Mouse (Mus musculus): ENCODE results near the gene Slc37a4. TPM values are rescaled to one million over a fixed set of nuclear protein-coding genes. Genes with fewer than 3 reads are reported as not detected.
"Not testable (repeated sequence)": the region's sequence is repeated elsewhere in the genome, so short reads cannot be mapped to it uniquely, and the experiment has no call there.

Slc37a4 gene
- polyA plus RNA-seq, 1 experiment from 2014 or later = 20.8 TPM

DNA sequence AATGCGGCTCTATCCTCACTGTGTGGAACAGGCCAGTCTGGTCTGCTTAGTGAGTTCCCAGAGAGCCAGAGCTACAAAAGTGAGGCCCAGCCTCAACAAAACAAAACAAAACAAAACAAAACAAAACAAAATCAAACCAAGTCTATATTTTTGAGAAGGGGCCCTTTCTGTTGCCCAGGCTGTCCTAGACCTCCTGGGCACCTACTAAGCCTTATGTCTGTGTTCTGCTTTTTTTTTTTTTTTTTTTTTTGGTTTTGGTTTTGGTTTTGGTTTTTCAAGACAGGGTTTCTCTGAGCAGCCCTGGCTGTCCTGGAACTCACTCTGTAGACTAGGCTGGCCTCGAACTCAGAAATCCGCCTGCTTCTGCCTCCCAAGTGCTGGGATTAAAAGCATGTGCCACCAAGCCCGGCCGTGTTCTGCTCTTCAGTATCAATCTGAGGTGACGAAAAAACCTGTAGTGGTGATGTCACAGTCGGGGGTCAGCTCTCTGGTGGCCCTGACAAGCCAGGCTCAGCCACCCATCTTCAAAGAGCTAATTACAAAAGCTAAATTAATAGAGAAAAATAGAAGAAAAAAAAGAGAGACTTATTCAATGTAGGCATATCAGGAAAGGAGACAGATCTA is 47.9 kb downstream of the Slc37a4 start:
- H3K36me3 ChIP-seq (ENCODE audit: control insufficient read depth, insufficient read depth, low read length); ATAC-seq (ENCODE audit: low FRiP score); DNase-seq (ENCODE audit: low spot score, missing footprints): not testable (repeated sequence)

DNA sequence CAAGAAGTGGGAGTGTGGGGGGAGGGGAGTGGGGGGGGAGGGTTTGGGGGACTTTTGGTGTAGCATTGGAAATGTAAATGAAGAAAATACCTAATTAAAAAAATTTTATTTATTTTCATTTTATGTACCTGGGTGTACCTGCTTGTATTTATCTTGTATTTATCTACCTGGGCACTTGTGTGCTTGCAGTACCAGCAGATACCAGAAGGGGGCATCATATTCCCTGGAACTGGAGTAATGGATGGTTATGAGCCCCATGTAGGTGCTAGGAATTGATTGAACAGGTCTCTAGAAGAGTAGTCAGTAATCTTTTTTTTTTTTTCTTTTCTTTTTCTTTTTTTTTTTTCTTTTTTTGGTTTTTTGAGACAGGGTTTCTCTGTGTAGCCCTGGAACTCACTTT is 53.7 kb downstream of the Slc37a4 start:
- DNase-seq (ENCODE audit: low spot score, missing footprints) (no peak), ATAC-seq (ENCODE audit: low FRiP score) (no peak)
- Histone ChIP-seq H3K27ac (ENCODE audit: low read depth, low read length) (no peak overlapping the region), H3K4me3 (ENCODE audit: low read depth, low read length) (no peak overlapping the region), H3K9ac (ENCODE audit: low read length) (no peak overlapping the region), H3K36me3 (ENCODE audit: control insufficient read depth, insufficient read depth, low read length) (no peaks in the 10 kb centered on the region), H3K4me1 (ENCODE audit: control insufficient read depth, insufficient read depth, low read length) (peaks cover 5% of the 10 kb centered on the region), H3K4me2 (no peak overlapping the region), H3K9me3 (ENCODE audit: control insufficient read depth, low read length) (no peaks in the 10 kb centered on the region), H3K27me3 (ENCODE audit: control insufficient read depth, insufficient read depth, low read length) (no peaks in the 10 kb centered on the region)

More for the DNA sequence above, 47.9 kb downstream of the Slc37a4 start:
- not testable (repeated sequence) for H3K9ac ChIP-seq (ENCODE audit: low read length); H3K27me3 ChIP-seq (ENCODE audit: control insufficient read depth, insufficient read depth, low read length); H3K9me3 ChIP-seq (ENCODE audit: control insufficient read depth, low read length); H3K4me2 ChIP-seq; H3K27ac ChIP-seq (ENCODE audit: low read depth, low read length); H3K4me1 ChIP-seq (ENCODE audit: control insufficient read depth, insufficient read depth, low read length); H3K4me3 ChIP-seq (ENCODE audit: low read depth, low read length)
- 86% methylated on average over 7 of the region's 7 CpGs for WGBS

Small RNA genes within 50 kb of the gene (microRNA-seq; reads per million reads assigned to microRNA genes)
- not detected for gene Mir7085

Other genes with a start within 250 kb of the Slc37a4 start
- 20.9 and 22.2 TPM in 2 replicates for gene Cbl, start 162.8 kb upstream of the Slc37a4 start, polyA plus RNA-seq (2014; fragmentation: Nextera tagmentation; extraction: Ambion mirVana)
- not detected in 2 replicates for gene Ccdc153, start 156.2 kb upstream of the Slc37a4 start, polyA plus RNA-seq (2014; fragmentation: Nextera tagmentation; extraction: Ambion mirVana)
- gene Pdzd3, start 145.4 kb upstream of the Slc37a4 start, polyA plus RNA-seq (2014; fragmentation: Nextera tagmentation; extraction: Ambion mirVana) = 0.23 TPM in 1 of 2 replicates, not detected in the other
- 1.9 and 3.2 TPM in 2 replicates for gene Nlrx1, start 128.3 kb upstream of the Slc37a4 start, polyA plus RNA-seq (2014; fragmentation: Nextera tagmentation; extraction: Ambion mirVana)
- gene Abcg4, start 108.2 kb upstream of the Slc37a4 start, polyA plus RNA-seq (2014; fragmentation: Nextera tagmentation; extraction: Ambion mirVana) = 3.2 and 4.8 TPM in 2 replicates
- gene Hinfp, start 91.2 kb upstream of the Slc37a4 start, polyA plus RNA-seq (2014; fragmentation: Nextera tagmentation; extraction: Ambion mirVana) = 25.6 and 28.0 TPM in 2 replicates
- 9.8 and 10.4 TPM in 2 replicates for gene C2cd2l, start 76.6 kb upstream of the Slc37a4 start, polyA plus RNA-seq (2014; fragmentation: Nextera tagmentation; extraction: Ambion mirVana)
- 41.8 and 48.9 TPM in 2 replicates for gene Dpagt1, start 70.8 kb upstream of the Slc37a4 start, polyA plus RNA-seq (2014; fragmentation: Nextera tagmentation; extraction: Ambion mirVana)
- gene H2afx, start 62.2 kb upstream of the Slc37a4 start, polyA plus RNA-seq (2014; fragmentation: Nextera tagmentation; extraction: Ambion mirVana) = 355 and 377 TPM in 2 replicates
- gene Hmbs, start 52.6 kb upstream of the Slc37a4 start, polyA plus RNA-seq (2014; fragmentation: Nextera tagmentation; extraction: Ambion mirVana) = 147 and 158 TPM in 2 replicates
- 32.0 and 32.4 TPM in 2 replicates for gene Vps11, start 35.2 kb upstream of the Slc37a4 start, polyA plus RNA-seq (2014; fragmentation: Nextera tagmentation; extraction: Ambion mirVana)
- 28.1 and 30.1 TPM in 2 replicates for gene Hyou1, start 17.4 kb upstream of the Slc37a4 start, polyA plus RNA-seq (2014; fragmentation: Nextera tagmentation; extraction: Ambion mirVana)
- gene Rps25, start 10.3 kb downstream of the Slc37a4 start, polyA plus RNA-seq (2014; fragmentation: Nextera tagmentation; extraction: Ambion mirVana) = 1,710 and 1,826 TPM in 2 replicates
- 225 and 239 TPM in 2 replicates for gene Trappc4, start 10.7 kb downstream of the Slc37a4 start, polyA plus RNA-seq (2014; fragmentation: Nextera tagmentation; extraction: Ambion mirVana)
- 24.2 and 31.9 TPM in 2 replicates for gene Ccdc84, start 21.7 kb downstream of the Slc37a4 start, polyA plus RNA-seq (2014; fragmentation: Nextera tagmentation; extraction: Ambion mirVana)
- not detected in 2 replicates for gene Foxr1, start 44.3 kb downstream of the Slc37a4 start, polyA plus RNA-seq (2014; fragmentation: Nextera tagmentation; extraction: Ambion mirVana)
- gene Upk2, start 58.1 kb downstream of the Slc37a4 start, polyA plus RNA-seq (2014; fragmentation: Nextera tagmentation; extraction: Ambion mirVana) = not detected in 2 replicates
- gene Bcl9l, start 86.0 kb downstream of the Slc37a4 start, polyA plus RNA-seq (2014; fragmentation: Nextera tagmentation; extraction: Ambion mirVana) = 5.6 and 6.4 TPM in 2 replicates
- gene Cxcr5, start 165.0 kb downstream of the Slc37a4 start, polyA plus RNA-seq (2014; fragmentation: Nextera tagmentation; extraction: Ambion mirVana) = 0.10 TPM in 1 of 2 replicates, not detected in the other
- 11.9 and 13.8 TPM in 2 replicates for gene Ddx6, start 208.0 kb downstream of the Slc37a4 start, polyA plus RNA-seq (2014; fragmentation: Nextera tagmentation; extraction: Ambion mirVana)

All from midbrain, embryonic 11.5 days (tissue).